Mouse (Mus musculus): ENCODE measurements around the gene Trim3. TPM values are rescaled to one million over a fixed set of nuclear protein-coding genes. Genes with fewer than 3 reads are reported as not detected.

The Trim3 gene
- 5.4 and 7.3 TPM in 2 replicates for polyA plus RNA-seq (2012; ENCODE audit: insufficient read depth, low replicate concordance)

GRCm38 (mm10) chr7:105633127-105633800, at the start of gene Trim3:
Gene Trim3 (minus strand): TSS chr7:105633571.
- Histone ChIP-seq H3K9me3 (no peaks in the 10 kb centered on the region), H3K4me1 (peaks cover 55% of the 10 kb centered on the region), H3K27me3 (replicated peaks) (peaks cover 16% of the 10 kb centered on the region), H3K4me3 (replicated peaks) (peak within 1 kb of the TSS; percentile 95), H3K36me3 (replicated peaks; ENCODE audit: low read length) (peaks cover 32% of the 10 kb centered on the region)
- TF ChIP-seq GATA1 (IDR thresholded peaks at IDR 0.05; ENCODE audit: borderline replicate concordance, low read length) (no peak), FLI1 (IDR thresholded peaks at IDR 0.05; ENCODE audit: low read length) (no peak)

- Histone ChIP-seq H3K9me3 (no peaks in the 10 kb centered on the region), H3K4me3 (replicated peaks) (peak within 1 kb of the TSS; percentile 92), H3K36me3 (replicated peaks; ENCODE audit: low read length) (peaks cover 28% of the 10 kb centered on the region), H3K27me3 (replicated peaks) (no peaks in the 10 kb centered on the region), H3K4me1 (peaks cover 15% of the 10 kb centered on the region)
- TF ChIP-seq GATA1 (IDR thresholded peaks at IDR 0.05; ENCODE audit: borderline replicate concordance, low read length): no peak
- no peak for TF ChIP-seq FLI1 (IDR thresholded peaks at IDR 0.05; ENCODE audit: low read length)
Observed at GRCm38 (mm10) chr7:105650639-105651435, 17.5 kb upstream of the Trim3 start, which contains the start of gene Dnhd1. Gene Dnhd1 (plus strand): TSS chr7:105650827.

GRCm38 (mm10) chr7:105641936-105642335, 8.6 kb upstream of the Trim3 start:
- peaks cover 64% of the 10 kb centered on the region for H3K36me3 ChIP-seq (replicated peaks; ENCODE audit: low read length)
- H3K27me3 ChIP-seq (replicated peaks): no peaks in the 10 kb centered on the region
- H3K9me3 ChIP-seq: no peaks in the 10 kb centered on the region
- peak overlapping the region; percentile 99 for H3K4me3 ChIP-seq (replicated peaks)
- peaks cover 56% of the 10 kb centered on the region for H3K4me1 ChIP-seq
- TF ChIP-seq FLI1 (IDR thresholded peaks at IDR 0.05; ENCODE audit: low read length) (no peak), GATA1 (IDR thresholded peaks at IDR 0.05; ENCODE audit: borderline replicate concordance, low read length) (no peak)

GRCm38 (mm10) chr7:105640894-105641255, 7.5 kb upstream of the Trim3 start:
- H3K9me3 ChIP-seq: no peaks in the 10 kb centered on the region

GRCm38 (mm10) chr7:105640233-105640893, 7.0 kb upstream of the Trim3 start, which contains the start of the genes Arfip2 and Gm45799:
Gene Arfip2 (minus strand): TSS chr7:105640416.
Gene Gm45799 (plus strand): TSS chr7:105640552.
- TF ChIP-seq GATA1 (IDR thresholded peaks at IDR 0.05; ENCODE audit: borderline replicate concordance, low read length): no peak
- no peak; the same call in 1 of the 2 replicates for TF ChIP-seq FLI1 (IDR thresholded peaks at IDR 0.05; ENCODE audit: low read length)
- peak within 1 kb of the TSS; percentile 99 for H3K4me3 ChIP-seq (replicated peaks)
- H3K36me3 ChIP-seq (replicated peaks; ENCODE audit: low read length): peaks cover 67% of the 10 kb centered on the region
- H3K4me1 ChIP-seq: peaks cover 56% of the 10 kb centered on the region
- no peaks in the 10 kb centered on the region for H3K9me3 ChIP-seq
- H3K27me3 ChIP-seq (replicated peaks): no peaks in the 10 kb centered on the region

More at GRCm38 (mm10) chr7:105640894-105641255, 7.5 kb upstream of the Trim3 start:
- H3K27me3 ChIP-seq (replicated peaks): no peaks in the 10 kb centered on the region
- TF ChIP-seq FLI1 (IDR thresholded peaks at IDR 0.05; ENCODE audit: low read length) (no peak), GATA1 (IDR thresholded peaks at IDR 0.05; ENCODE audit: borderline replicate concordance, low read length) (no peak)
- peak overlapping the region; percentile 99 for H3K4me3 ChIP-seq (replicated peaks)
- peaks cover 67% of the 10 kb centered on the region for H3K36me3 ChIP-seq (replicated peaks; ENCODE audit: low read length)
- H3K4me1 ChIP-seq: peaks cover 56% of the 10 kb centered on the region

- Histone ChIP-seq H3K27me3 (replicated peaks) (no peaks in the 10 kb centered on the region), H3K4me1 (peaks cover 57% of the 10 kb centered on the region), H3K4me3 (replicated peaks) (peak within 1 kb of the TSS; percentile 99), H3K9me3 (no peaks in the 10 kb centered on the region), H3K36me3 (replicated peaks; ENCODE audit: low read length) (peaks cover 64% of the 10 kb centered on the region)
- no peak; the same call in 1 of the 2 replicates for TF ChIP-seq FLI1 (IDR thresholded peaks at IDR 0.05; ENCODE audit: low read length)
- no peak for TF ChIP-seq GATA1 (IDR thresholded peaks at IDR 0.05; ENCODE audit: borderline replicate concordance, low read length)
Observed at GRCm38 (mm10) chr7:105639756-105640155, 6.4 kb upstream of the Trim3 start, which contains the start of gene Timm10b. Gene Timm10b (plus strand): TSS chr7:105640056.

- peaks cover 60% of the 10 kb centered on the region for H3K4me1 ChIP-seq
Observed at GRCm38 (mm10) chr7:105639304-105639703, 5.9 kb upstream of the Trim3 start.

GRCm38 (mm10) chr7:105638776-105639175, 5.4 kb upstream of the Trim3 start:
- Histone ChIP-seq H3K4me1 (peaks cover 60% of the 10 kb centered on the region), H3K27me3 (replicated peaks) (no peaks in the 10 kb centered on the region), H3K4me3 (replicated peaks) (no peak overlapping the region), H3K36me3 (replicated peaks; ENCODE audit: low read length) (peaks cover 54% of the 10 kb centered on the region), H3K9me3 (no peaks in the 10 kb centered on the region)
- TF ChIP-seq FLI1 (IDR thresholded peaks at IDR 0.05; ENCODE audit: low read length) (no peak), GATA1 (IDR thresholded peaks at IDR 0.05; ENCODE audit: borderline replicate concordance, low read length) (no peak)

More at GRCm38 (mm10) chr7:105639304-105639703, 5.9 kb upstream of the Trim3 start:
- TF ChIP-seq GATA1 (IDR thresholded peaks at IDR 0.05; ENCODE audit: borderline replicate concordance, low read length): no peak
- no peak for TF ChIP-seq FLI1 (IDR thresholded peaks at IDR 0.05; ENCODE audit: low read length)
- Histone ChIP-seq H3K36me3 (replicated peaks; ENCODE audit: low read length) (peaks cover 59% of the 10 kb centered on the region), H3K4me3 (replicated peaks) (peak overlapping the region; percentile 99), H3K27me3 (replicated peaks) (no peaks in the 10 kb centered on the region), H3K9me3 (no peaks in the 10 kb centered on the region)

- Histone ChIP-seq H3K9me3 (no peaks in the 10 kb centered on the region), H3K4me1 (peaks cover 46% of the 10 kb centered on the region), H3K27me3 (replicated peaks) (peaks cover 16% of the 10 kb centered on the region), H3K4me3 (replicated peaks) (no peak overlapping the region), H3K36me3 (replicated peaks; ENCODE audit: low read length) (peaks cover 39% of the 10 kb centered on the region)
- TF ChIP-seq GATA1 (IDR thresholded peaks at IDR 0.05; ENCODE audit: borderline replicate concordance, low read length) (no peak), FLI1 (IDR thresholded peaks at IDR 0.05; ENCODE audit: low read length) (no peak)
Observed at GRCm38 (mm10) chr7:105635726-105636125, 2.4 kb upstream of the Trim3 start.

Measured in megakaryocyte, embryonic 14.5 days (primary cell).